Mouse (Mus musculus): ENCODE measurements around the gene 2010109A12Rik. TPM values are rescaled to one million over a fixed set of nuclear protein-coding genes. Genes with fewer than 3 reads are reported as not detected.

2010109A12Rik gene
- polyA plus RNA-seq, 1 experiment from 2014 or later: 1.7 TPM

DNA sequence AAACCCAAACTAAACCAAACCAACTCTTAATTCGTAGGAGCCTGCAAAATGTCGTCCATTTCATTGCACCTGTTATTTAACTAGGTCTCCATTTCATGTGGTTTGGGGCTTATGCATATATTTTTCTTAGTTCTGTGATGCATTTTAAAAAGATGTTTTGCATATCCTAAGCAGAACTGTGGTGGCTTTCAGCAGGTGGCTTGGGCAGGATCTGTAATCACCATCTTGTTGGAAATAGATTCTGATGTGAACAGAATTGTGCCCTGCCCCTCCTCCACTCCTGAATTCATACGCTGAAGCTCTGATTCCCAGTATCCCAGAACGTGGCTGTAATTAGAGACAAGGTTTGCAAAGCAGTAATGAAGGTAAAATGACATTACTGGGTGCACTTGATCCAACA is 27.8 kb downstream of the 2010109A12Rik start:
- Histone ChIP-seq H3K4me1 (replicated peaks) (no peaks in the 10 kb centered on the region), H3K4me3 (no peak overlapping the region), H3K9ac (no peak overlapping the region), H3K9me3 (no peaks in the 10 kb centered on the region), H3K36me3 (no peaks in the 10 kb centered on the region), H3K4me2 (no peak overlapping the region), H3K27ac (replicated peaks) (no peak overlapping the region), H3K27me3 (no peaks in the 10 kb centered on the region)
- no peak for ATAC-seq (ENCODE audit: low read depth)
- 77% methylated on average over 4 of the region's 4 CpGs for WGBS

DNA sequence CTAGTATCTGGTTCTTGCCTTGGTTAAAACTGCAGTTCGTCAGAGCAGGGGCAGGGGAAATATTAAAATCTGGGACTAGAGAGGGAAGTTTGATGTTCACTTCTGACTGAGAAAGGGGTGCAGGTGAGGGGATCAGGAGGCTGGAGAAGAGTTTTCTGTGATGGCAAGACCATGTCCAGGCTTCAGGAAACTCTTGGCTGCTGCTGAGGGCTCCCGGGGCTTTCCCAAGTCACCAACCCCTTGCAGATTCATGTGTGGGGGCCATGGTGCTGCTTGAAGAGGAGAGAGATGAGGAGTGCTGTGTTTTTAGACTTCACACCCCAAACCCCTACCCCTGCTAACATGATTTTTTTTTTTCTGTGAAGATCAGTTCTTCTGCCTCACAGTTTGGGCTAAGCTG is 28.3 kb downstream of the 2010109A12Rik start:
- 75% methylated on average over 2 of the region's 2 CpGs for WGBS
- Histone ChIP-seq H3K27ac (replicated peaks) (no peak overlapping the region), H3K4me2 (no peak overlapping the region), H3K9me3 (no peaks in the 10 kb centered on the region), H3K4me1 (replicated peaks) (no peaks in the 10 kb centered on the region), H3K4me3 (no peak overlapping the region), H3K27me3 (no peaks in the 10 kb centered on the region), H3K9ac (no peak overlapping the region), H3K36me3 (no peaks in the 10 kb centered on the region)
- no peak for ATAC-seq (ENCODE audit: low read depth)

DNA sequence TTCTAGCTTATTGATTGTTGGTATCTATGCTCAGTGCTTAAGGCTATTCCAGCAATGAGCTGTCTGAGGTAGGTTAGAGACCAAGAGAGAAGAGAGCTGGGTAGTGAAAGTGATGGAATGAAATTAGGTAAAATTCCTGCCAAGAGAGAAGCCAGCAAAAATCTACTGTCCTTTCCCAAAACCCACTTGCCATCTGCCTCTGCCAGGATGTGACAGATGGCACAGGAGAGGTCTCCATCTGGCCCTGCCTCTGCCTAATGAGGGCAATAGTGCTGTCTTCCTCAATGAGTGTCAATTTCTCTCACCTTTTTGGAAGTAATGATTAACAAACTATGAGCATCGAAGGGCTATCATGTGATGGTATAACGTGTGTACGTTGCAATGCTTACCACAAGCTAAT is 29.6 kb downstream of the 2010109A12Rik start:
- Histone ChIP-seq H3K27me3 (no peaks in the 10 kb centered on the region), H3K4me1 (replicated peaks) (no peaks in the 10 kb centered on the region), H3K36me3 (no peaks in the 10 kb centered on the region), H3K4me2 (no peak overlapping the region), H3K9ac (no peak overlapping the region), H3K4me3 (no peak overlapping the region), H3K9me3 (no peaks in the 10 kb centered on the region), H3K27ac (replicated peaks) (no peak overlapping the region)
- 82% methylated on average over 3 of the region's 3 CpGs for WGBS
- no peak for ATAC-seq (ENCODE audit: low read depth)

DNA sequence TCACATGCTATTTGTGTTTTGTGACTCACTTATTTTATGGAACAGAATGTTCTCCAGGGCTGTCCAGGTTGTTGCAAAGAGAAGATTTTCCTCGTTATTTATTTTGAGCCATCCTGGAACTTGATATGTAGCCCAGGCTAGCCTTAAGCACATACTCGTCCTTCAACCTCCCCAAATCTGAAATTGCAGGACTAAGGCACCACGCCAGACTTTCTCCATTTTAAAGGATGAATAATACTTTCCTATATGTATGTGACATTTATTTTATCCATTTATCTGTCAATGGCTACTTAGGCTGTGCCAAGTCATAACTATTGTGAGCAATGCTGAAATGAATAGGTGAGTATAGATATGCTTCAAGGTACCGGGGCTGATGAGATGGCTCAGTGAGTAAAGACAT is 30.2 kb downstream of the 2010109A12Rik start:
- Histone ChIP-seq H3K4me1 (replicated peaks) (no peaks in the 10 kb centered on the region), H3K27me3 (no peaks in the 10 kb centered on the region), H3K27ac (replicated peaks) (no peak overlapping the region), H3K4me3 (no peak overlapping the region), H3K9me3 (no peaks in the 10 kb centered on the region), H3K36me3 (no peaks in the 10 kb centered on the region), H3K9ac (no peak overlapping the region), H3K4me2 (no peak overlapping the region)
- no peak for ATAC-seq (ENCODE audit: low read depth)
- WGBS: 85% methylated on average over 4 of the region's 4 CpGs

DNA sequence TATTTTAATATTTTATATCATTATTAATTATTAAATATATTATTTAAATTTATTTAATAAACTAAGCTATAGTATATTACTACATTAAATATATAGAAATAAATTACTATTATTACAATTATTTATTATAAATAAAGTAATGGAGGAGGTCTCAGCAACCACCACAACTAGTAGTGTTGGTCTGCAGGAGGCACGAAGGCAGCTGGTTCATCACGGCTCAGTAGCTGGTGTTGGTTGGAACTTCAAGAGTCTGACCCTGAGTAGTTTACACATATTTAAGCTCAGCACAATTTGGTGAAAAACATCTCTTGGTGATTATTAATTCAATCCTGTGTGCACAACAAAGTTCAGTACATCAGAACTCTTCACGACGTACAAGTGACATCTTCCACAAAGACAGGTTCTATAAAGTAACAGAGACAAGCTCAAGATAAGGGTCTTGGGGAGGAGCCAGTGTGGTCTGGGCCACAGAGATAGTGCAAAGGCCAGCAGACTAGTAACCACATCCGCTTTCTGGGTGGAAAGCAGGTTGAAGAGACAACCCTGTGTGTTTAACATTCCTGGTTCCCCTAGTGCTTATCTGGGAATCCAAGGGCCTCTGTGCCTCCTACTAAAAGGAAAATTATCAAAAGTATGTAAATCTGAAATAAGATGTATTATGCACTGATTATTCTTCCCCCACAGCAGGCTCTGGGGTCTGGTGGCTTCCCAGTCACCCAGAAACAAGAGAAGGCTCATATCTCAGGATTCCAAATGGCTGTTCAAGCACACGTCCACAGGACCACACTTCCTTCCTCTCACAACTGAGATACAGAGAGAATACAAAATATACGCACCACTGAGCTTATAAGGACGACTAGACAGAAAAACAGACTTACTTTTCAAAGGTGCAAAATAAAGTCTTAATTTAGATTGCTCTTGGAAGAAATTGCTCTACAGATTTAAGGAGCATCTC is 33.5 kb downstream of the 2010109A12Rik start:
- ATAC-seq (ENCODE audit: low read depth): no peak

DNA sequence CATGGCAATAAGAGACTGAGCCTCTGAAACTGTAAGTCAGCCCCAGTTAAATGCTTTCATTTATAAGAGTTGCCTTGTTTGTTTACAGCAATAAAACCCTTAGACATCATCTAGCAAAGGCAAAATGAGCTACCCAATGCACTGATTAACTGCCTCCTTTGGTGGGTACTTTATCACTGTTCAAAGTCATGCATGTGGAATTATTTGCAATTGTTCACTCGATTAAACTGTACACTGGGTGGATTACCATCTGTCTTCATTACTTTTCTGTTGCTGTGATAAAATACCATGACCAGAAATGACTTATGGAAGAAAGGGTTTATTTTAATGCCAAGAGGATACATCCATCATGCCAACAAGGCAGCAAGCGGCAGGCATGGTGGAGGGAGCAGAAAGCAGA is 39.0 kb downstream of the 2010109A12Rik start:
- no peaks in the 10 kb centered on the region for H3K36me3 ChIP-seq
- H3K27me3 ChIP-seq: no peaks in the 10 kb centered on the region
- H3K4me3 ChIP-seq: no peak overlapping the region
- H3K27ac ChIP-seq (replicated peaks): no peak overlapping the region
- H3K9ac ChIP-seq: no peak overlapping the region
- no peak for ATAC-seq (ENCODE audit: low read depth)
- H3K4me2 ChIP-seq: no peak overlapping the region
- H3K4me1 ChIP-seq (replicated peaks): no peaks in the 10 kb centered on the region
- 46% methylated on average over 2 of the region's 2 CpGs for WGBS
- no peaks in the 10 kb centered on the region for H3K9me3 ChIP-seq

More for the DNA sequence above, 33.5 kb downstream of the 2010109A12Rik start:
- no peak overlapping the region for H3K27ac ChIP-seq (replicated peaks)
- no peaks in the 10 kb centered on the region for H3K4me1 ChIP-seq (replicated peaks)
- 89% methylated on average over 8 of the region's 8 CpGs for WGBS
- H3K4me2 ChIP-seq: no peak overlapping the region
- no peaks in the 10 kb centered on the region for H3K36me3 ChIP-seq
- H3K9me3 ChIP-seq: no peaks in the 10 kb centered on the region
- H3K4me3 ChIP-seq: no peak overlapping the region
- no peaks in the 10 kb centered on the region for H3K27me3 ChIP-seq
- H3K9ac ChIP-seq: no peak overlapping the region

DNA sequence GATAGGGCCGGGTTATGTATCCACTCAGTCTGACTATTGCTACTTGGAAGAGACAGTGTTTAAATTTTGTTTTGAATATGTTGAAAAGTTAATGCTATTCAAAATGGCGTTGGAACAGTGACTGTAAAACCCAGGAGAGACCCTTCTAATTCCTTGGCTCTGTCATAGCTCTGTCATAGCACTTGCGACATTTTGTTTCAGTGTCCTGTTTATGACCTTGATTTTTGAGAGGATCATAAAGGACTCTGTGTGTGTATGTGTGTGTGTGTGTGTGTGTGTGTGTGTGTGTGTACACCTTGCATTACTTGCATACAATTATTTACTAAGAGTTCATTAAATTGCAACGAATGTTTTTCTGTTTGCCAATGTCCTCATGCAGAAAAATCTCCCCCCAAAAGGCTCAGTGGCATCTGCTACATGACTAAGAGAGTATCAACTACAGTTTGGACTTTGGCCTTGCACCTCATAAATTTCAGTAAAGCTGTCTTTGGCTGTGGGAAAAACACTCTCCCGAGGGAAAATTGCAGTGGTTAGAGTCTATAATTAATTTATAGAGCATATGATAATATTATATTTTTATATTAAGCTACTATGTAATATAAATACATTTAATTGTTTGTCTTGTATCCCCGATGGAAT is 43.7 kb downstream of the 2010109A12Rik start:
- H3K27me3 ChIP-seq: no peaks in the 10 kb centered on the region
- no peak overlapping the region for H3K4me3 ChIP-seq
- no peaks in the 10 kb centered on the region for H3K9me3 ChIP-seq
- no peak overlapping the region for H3K4me2 ChIP-seq
- no peak overlapping the region for H3K9ac ChIP-seq
- H3K4me1 ChIP-seq (replicated peaks): no peaks in the 10 kb centered on the region
- no peak overlapping the region for H3K27ac ChIP-seq (replicated peaks)
- H3K36me3 ChIP-seq: no peaks in the 10 kb centered on the region
- 75% methylated on average over 6 of the region's 6 CpGs for WGBS
- no peak for ATAC-seq (ENCODE audit: low read depth)

DNA sequence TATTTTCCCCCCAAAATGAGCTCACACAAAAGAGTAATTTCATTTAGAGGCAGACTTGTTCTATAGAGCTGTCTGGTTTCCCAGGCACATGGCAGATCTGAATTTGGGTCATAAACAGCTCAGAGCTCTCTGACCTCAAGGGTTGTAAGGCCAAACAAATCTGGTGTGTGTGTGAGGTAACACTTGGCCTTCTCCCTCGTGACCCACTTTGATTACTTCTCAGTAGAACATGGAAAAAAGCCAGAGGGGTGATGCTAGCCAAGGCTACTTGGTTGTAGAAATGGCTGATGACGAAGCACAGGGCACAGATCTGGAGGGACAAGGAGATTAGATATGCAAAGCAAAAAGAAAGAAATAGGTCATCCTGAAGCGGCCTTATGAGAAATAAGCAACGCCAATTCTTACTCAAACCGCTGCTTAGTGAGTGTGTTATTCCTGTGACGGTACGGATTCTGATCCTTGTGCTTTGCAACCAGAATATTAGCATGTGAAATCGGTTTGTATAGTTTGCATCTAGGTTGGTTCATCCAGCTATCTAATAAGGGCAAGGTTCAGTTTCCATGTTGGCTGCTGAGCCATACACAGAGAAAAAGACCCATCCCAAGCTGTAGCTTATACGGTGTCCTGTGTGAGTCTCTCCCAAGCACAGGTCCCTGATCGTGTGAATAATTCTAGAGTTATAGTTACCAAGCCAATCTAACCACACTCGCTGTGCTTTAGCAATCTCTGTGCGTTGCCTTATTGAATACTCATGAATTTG is 44.9 kb downstream of the 2010109A12Rik start:
- Histone ChIP-seq H3K4me1 (replicated peaks) (no peaks in the 10 kb centered on the region), H3K27ac (replicated peaks) (no peak overlapping the region), H3K9me3 (no peaks in the 10 kb centered on the region), H3K36me3 (no peaks in the 10 kb centered on the region), H3K27me3 (no peaks in the 10 kb centered on the region), H3K4me3 (no peak overlapping the region), H3K4me2 (no peak overlapping the region), H3K9ac (no peak overlapping the region)
- no peak for ATAC-seq (ENCODE audit: low read depth)
- WGBS: 84% methylated on average over 12 of the region's 12 CpGs

DNA sequence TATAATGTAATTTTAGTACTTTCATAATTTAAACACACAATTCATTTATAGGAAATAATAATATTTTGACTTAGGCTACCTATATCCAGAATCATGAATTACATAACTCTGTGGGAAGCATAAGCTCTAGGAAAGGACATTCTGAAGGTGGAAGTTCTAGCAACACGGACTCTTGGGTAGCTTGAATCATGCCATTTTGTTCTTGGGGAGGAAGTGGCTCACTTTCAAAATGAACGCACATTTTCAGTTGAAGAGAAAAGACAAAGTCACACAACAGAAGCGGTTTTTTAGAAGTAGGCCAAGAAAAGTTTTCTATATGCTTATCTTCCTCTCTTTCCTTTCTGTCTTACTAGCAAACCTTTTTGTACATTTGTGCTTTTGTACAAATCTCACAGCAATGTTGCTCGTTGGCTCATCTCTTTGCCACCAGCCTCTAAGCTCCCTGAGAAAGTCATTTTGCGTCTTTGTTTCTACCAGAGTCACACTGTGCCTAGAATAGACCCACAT is 49.5 kb downstream of the 2010109A12Rik start:
- no peaks in the 10 kb centered on the region for H3K9me3 ChIP-seq
- no peaks in the 10 kb centered on the region for H3K36me3 ChIP-seq
- H3K4me3 ChIP-seq: no peak overlapping the region
- no peaks in the 10 kb centered on the region for H3K27me3 ChIP-seq
- H3K4me2 ChIP-seq: no peak overlapping the region
- ATAC-seq (ENCODE audit: low read depth): no peak
- H3K9ac ChIP-seq: no peak overlapping the region
- no peak overlapping the region for H3K27ac ChIP-seq (replicated peaks)
- no peaks in the 10 kb centered on the region for H3K4me1 ChIP-seq (replicated peaks)
- WGBS: 88% methylated on average over 5 of the region's 5 CpGs

DNA sequence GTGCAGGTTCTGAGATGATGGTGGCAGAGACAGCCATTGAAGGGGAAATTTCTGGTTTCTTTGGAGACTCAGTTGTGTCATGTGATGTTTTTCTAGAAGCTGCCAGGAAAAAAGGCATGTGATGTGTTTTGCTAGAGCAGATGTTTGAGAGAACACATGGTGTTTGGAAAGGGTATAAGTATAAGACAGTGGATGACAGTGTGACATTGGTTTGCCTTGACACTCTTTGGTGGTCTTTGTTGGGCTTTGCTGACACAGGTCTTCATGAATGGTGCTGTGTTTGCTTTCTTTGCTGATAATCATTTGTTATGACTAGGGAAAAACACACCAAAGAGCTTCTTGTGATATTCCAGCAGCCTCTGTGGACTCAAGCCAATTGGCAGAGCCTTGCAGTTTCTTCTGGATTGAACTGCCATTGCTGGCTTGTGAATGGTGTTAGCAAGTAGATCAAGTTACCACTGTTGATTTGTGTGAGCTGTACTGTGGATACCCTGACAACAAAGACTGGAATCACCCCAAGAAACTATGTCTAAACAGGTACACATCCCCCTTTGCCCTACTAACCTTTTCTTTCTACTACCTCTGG is 50.6 kb downstream of the 2010109A12Rik start:
- H3K4me1 ChIP-seq (replicated peaks): no peaks in the 10 kb centered on the region
- no peak overlapping the region for H3K27ac ChIP-seq (replicated peaks)
- no peak overlapping the region for H3K4me2 ChIP-seq
- H3K9ac ChIP-seq: no peak overlapping the region
- no peaks in the 10 kb centered on the region for H3K9me3 ChIP-seq
- H3K36me3 ChIP-seq: no peaks in the 10 kb centered on the region
- H3K27me3 ChIP-seq: no peaks in the 10 kb centered on the region
- no peak for ATAC-seq (ENCODE audit: low read depth)
- H3K4me3 ChIP-seq: no peak overlapping the region

DNA sequence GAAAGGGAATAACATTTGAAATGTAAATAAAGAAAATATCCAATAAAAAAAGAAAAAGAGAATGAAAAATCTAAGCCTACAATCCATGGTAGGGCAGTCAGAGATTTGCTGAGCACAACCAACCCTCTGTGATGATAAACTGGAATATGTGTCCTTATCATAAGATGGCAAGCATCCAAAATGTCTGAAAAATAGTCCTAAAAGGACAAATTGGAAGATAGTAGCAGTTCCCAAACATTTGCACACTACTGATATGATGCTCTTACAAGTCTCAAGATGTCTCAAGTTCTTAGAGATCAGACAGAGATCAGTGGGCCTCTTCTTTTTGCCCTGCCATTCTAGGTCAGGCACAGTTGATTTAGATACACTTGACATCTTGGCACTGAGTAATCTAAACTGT is 53.0 kb downstream of the 2010109A12Rik start:
- H3K27me3 ChIP-seq: no peaks in the 10 kb centered on the region
- no peak overlapping the region for H3K4me2 ChIP-seq
- no peak for ATAC-seq (ENCODE audit: low read depth)
- no peaks in the 10 kb centered on the region for H3K9me3 ChIP-seq
- no peak overlapping the region for H3K9ac ChIP-seq
- H3K4me1 ChIP-seq (replicated peaks): no peaks in the 10 kb centered on the region
- no peak overlapping the region for H3K4me3 ChIP-seq
- no peaks in the 10 kb centered on the region for H3K36me3 ChIP-seq
- H3K27ac ChIP-seq (replicated peaks): no peak overlapping the region

DNA sequence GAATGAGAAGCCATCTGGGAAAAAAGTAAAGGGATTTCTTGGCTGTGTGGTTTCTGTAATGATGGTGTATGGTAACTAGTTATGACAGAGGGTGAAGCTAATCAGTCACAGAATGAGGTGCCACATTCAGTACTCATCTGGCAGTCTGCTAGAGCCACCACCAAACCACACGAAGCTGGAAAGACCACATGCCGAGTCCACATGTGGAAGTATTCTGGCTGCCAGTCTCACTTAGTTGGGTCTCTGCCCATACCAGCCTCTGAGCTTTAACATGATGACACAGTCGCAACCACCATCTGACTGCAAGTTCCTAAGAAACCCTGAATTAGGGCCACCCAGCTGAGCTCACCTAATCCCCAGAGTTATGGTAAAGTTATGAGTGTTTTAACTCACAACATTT is 54.7 kb downstream of the 2010109A12Rik start:
- H3K9ac ChIP-seq: no peak overlapping the region
- H3K4me2 ChIP-seq: no peak overlapping the region
- peaks cover 2% of the 10 kb centered on the region; the same call in 1 of the 2 replicates for H3K4me1 ChIP-seq (replicated peaks)
- H3K4me3 ChIP-seq: no peak overlapping the region
- no peak for ATAC-seq (ENCODE audit: low read depth)
- 72% methylated on average over 3 of the region's 3 CpGs for WGBS
- H3K9me3 ChIP-seq: no peaks in the 10 kb centered on the region
- H3K27me3 ChIP-seq: no peaks in the 10 kb centered on the region
- H3K27ac ChIP-seq (replicated peaks): no peak overlapping the region
- no peaks in the 10 kb centered on the region for H3K36me3 ChIP-seq
